Mouse (Mus musculus): ENCODE measurements around the gene Fam19a2. TPM values are rescaled to one million over a fixed set of nuclear protein-coding genes. Genes with fewer than 3 reads are reported as not detected.

The Fam19a2 gene
- total RNA-seq (2021), result 10 to 100 TPM; 51.7 to 52.9 TPM
- long read RNA-seq, experiment 1, full-length matches to known transcripts, result 11 of 27 reads
- long read RNA-seq, experiment 1, partial matches to known transcripts, result 6 of 27 reads
- long read RNA-seq, experiment 1, other reads (novel, unspliced or antisense), result 10 of 27 reads
- long read RNA-seq, experiment 2, full-length matches to known transcripts, result 10 of 22 reads
- long read RNA-seq, experiment 2, partial matches to known transcripts, result 5 of 22 reads
- long read RNA-seq, experiment 2, other reads (novel, unspliced or antisense), result 7 of 22 reads

DNA sequence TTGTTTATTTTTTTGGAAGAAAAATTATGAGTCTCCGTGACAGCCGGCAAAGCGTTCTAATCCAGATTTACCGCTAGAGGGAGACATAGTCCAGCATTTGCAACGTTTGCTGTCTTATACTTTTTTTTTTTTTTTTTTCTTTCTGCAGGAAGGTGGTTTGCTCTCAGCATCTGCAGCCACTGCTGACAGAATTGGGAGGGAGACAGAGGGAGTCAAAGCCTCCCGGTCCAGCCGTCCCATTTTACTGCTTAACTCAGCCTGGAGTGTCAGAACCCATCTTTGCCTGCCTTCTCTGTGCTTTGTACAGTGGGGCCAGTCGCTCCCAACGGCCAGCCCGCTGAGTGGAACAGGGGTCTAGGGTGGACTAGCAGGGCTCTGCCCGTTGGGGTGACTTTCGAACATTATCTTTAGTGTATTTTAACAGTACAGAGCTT lies at the start of gene Fam19a2:
TSS of gene Fam19a2 (plus strand) at position 121 of the 434 bp plus-strand sequence.
- peak; percentile 69 to 71 for DNase-seq (ENCODE audit: low spot score in 2 of 2)

GRCm38 (mm10) chr10:123222785-123223184 lies 41.0 kb upstream of the Fam19a2 start:
- no peak for DNase-seq (ENCODE audit: low spot score in 2 of 2)

GRCm38 (mm10) chr10:123229420-123229819 lies 34.4 kb upstream of the Fam19a2 start:
- no peak for DNase-seq (ENCODE audit: low spot score in 2 of 2)

DNA sequence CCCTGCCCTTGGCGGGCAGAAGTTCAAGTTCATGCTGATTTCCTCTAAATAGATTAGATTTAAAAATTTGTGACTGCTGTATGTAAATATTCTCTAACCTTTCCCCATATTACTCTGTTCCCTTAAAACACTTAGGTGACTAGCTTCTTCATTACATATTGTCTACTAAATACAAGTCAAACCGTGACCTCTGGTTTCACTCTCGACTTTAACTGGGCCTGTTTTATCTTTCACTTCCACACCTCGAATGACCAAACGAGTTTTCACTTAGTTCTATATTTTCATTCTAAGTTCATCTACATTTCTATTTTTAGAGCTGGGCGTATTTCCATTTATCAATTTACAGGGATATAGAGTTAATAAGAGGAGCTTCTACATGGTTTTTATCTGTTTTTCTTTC lies 15.7 kb upstream of the Fam19a2 start:
- DNase-seq (ENCODE audit: low spot score in 2 of 2), result no peak

- no peak for DNase-seq (ENCODE audit: low spot score in 2 of 2)
Observed at GRCm38 (mm10) chr10:123251904-123252303, 11.9 kb upstream of the Fam19a2 start.

GRCm38 (mm10) chr10:123254299-123254698 lies 9.5 kb upstream of the Fam19a2 start:
- peak in 1 of 2 experiments; percentile 39 for DNase-seq (ENCODE audit: low spot score in 2 of 2)

GRCm38 (mm10) chr10:123255674-123256348 lies 8.0 kb upstream of the Fam19a2 start:
- DNase-seq (ENCODE audit: low spot score in 2 of 2), result no peak

- peak; percentile 47 to 51 for DNase-seq (ENCODE audit: low spot score in 2 of 2)
Observed at GRCm38 (mm10) chr10:123264461-123265191, 830 bp downstream of the Fam19a2 start.

GRCm38 (mm10) chr10:123265241-123265790 lies 1.5 kb downstream of the Fam19a2 start:
- peak; percentile 16 to 29 for DNase-seq (ENCODE audit: low spot score in 2 of 2)

- DNase-seq (ENCODE audit: low spot score in 2 of 2), result peak; percentile 31 to 42
Observed at GRCm38 (mm10) chr10:123268568-123268967, 4.8 kb downstream of the Fam19a2 start.

DNA sequence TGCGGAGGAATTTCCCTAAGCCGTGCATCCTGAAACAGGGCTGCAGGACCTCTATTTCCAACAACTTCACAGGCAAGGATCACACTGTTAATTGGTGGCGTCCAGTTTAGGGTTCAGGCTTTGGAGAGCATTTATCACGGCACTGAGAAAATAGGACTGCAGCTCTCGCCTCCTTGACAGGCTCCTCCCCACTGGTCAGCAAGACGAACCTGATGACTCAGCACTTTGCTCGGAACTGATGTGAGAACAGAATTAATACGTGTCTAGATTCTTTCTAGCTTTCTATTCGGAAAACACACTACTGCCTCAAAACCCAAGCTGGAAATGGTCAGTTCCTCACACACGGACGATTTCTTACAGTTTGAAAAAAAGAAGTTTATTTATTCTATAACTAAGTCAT lies 10.8 kb downstream of the Fam19a2 start:
- DNase-seq (ENCODE audit: low spot score in 2 of 2), result no peak

GRCm38 (mm10) chr10:123307300-123307699 lies 43.5 kb downstream of the Fam19a2 start:
- no peak for DNase-seq (ENCODE audit: low spot score in 2 of 2)

GRCm38 (mm10) chr10:123326271-123326670 lies 62.5 kb downstream of the Fam19a2 start:
- no peak for DNase-seq (ENCODE audit: low spot score in 2 of 2)

- no peak for DNase-seq (ENCODE audit: low spot score in 2 of 2)
Observed at GRCm38 (mm10) chr10:123341280-123341679, 77.5 kb downstream of the Fam19a2 start.

GRCm38 (mm10) chr10:123342591-123343236 lies 78.9 kb downstream of the Fam19a2 start:
- peak; percentile 45 to 80 for DNase-seq (ENCODE audit: low spot score in 2 of 2)

DNA sequence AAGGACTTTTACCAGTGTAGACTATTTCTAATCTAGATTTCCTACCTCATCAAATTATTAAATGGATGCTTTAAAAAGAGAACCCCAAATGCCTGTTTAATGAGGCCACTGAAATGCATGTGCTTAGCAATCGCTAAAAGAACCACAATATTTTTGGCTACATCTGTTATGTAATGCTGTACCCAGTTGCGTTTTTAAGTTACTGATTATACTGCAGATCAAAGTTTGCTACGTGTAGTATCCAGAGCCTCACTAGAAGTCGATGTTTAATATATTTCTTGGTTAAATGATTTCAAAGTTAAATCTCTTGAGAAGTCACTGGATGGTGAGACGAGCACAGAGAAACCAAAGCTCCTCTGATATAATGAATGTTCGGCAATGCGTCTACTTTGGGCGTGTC lies 82.5 kb downstream of the Fam19a2 start:
- no peak for DNase-seq (ENCODE audit: low spot score in 2 of 2)

DNA sequence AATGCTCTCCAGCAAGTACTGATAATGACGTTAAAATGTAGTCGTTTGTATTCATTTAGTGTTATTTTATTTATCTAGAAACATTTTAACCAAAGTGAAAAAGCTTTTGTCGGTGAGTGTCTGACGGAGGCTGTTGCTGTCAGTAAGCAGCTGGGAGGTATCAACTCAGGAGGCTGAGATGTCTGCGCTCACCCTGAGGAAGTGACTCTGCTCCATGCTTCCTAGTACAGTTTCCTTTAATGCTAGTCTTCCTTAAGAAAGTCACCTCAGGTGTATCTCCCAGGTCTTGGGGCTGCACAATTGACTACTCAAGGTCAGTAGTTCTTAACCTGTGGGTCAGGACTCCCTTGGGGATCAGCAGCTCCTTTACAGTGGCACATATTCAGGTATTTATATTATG lies 89.9 kb downstream of the Fam19a2 start:
- no peak for DNase-seq (ENCODE audit: low spot score in 2 of 2)

- DNase-seq (ENCODE audit: low spot score in 2 of 2), result no peak
Observed at GRCm38 (mm10) chr10:123357010-123357409, 93.2 kb downstream of the Fam19a2 start.

DNA sequence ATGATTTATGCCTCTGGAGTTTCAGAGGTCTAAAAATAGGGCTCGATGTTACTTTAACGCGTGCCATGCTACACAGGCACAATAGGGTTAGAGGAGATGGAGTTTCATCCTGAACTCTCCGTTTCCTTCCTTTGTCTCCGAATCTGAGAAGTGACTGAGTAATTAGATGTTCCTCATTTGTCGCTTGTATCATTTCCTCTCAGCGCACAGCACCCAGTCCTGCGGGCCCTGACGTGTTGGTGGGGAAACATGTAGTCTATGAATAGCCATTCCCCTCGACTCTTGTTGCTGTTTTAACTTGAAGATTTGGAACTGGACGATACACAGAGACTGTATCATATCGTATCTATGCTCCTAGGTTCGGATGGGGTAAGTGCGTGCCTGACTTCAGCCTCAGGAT lies 96.7 kb downstream of the Fam19a2 start:
- DNase-seq (ENCODE audit: low spot score in 2 of 2), result no peak

- DNase-seq (ENCODE audit: low spot score in 2 of 2), result no peak
Observed at GRCm38 (mm10) chr10:123364628-123365027, 100.8 kb downstream of the Fam19a2 start.

Measured in layer of hippocampus, postnatal 14 days (tissue).